Mouse (Mus musculus): Measurements from ENCODE around the gene Anxa4. TPM values are rescaled to one million over a fixed set of nuclear protein-coding genes. Genes with fewer than 3 reads are reported as not detected.

Gene Anxa4
- polyA plus RNA-seq, 1 experiment from 2014 or later = 146 TPM

- no peak overlapping the region for H3K27ac ChIP-seq (ENCODE audit: low read length)
- WGBS = 72% methylated on average over 3 of the region's 3 CpGs
Observed at GRCm38 (mm10) chr6:86721977-86722376, 71.4 kb downstream of the Anxa4 start.

GRCm38 (mm10) chr6:86708072-86708774 lies 85.2 kb downstream of the Anxa4 start:
- 78% methylated on average over 4 of the region's 4 CpGs for whole genome bisulfite sequencing
- Histone ChIP-seq H3K27ac (ENCODE audit: low read length) (no peak overlapping the region), H3K9ac (ENCODE audit: low read length) (no peak overlapping the region), H3K4me2 (ENCODE audit: low read depth, low read length) (no peak overlapping the region), H3K4me3 (replicated peaks; ENCODE audit: low read length) (no peak overlapping the region), H3K27me3 (ENCODE audit: control insufficient read depth, insufficient read depth, low read length) (no peaks in the 10 kb centered on the region), H3K4me1 (ENCODE audit: control insufficient read depth, insufficient read depth, low read length) (no peaks in the 10 kb centered on the region), H3K9me3 (replicated peaks; ENCODE audit: control insufficient read depth, low read length) (no peaks in the 10 kb centered on the region), H3K36me3 (ENCODE audit: control insufficient read depth, insufficient read depth, low read length) (no peaks in the 10 kb centered on the region; the same call in 1 of the 2 replicates)
- ATAC-seq (ENCODE audit: insufficient read depth, low FRiP score) = no peak

More at GRCm38 (mm10) chr6:86721977-86722376, 71.4 kb downstream of the Anxa4 start:
- no peaks in the 10 kb centered on the region for H3K9me3 ChIP-seq (replicated peaks; ENCODE audit: control insufficient read depth, low read length)
- H3K9ac ChIP-seq (ENCODE audit: low read length) = no peak overlapping the region
- H3K4me2 ChIP-seq (ENCODE audit: low read depth, low read length) = no peak overlapping the region
- no peaks in the 10 kb centered on the region for H3K36me3 ChIP-seq (ENCODE audit: control insufficient read depth, insufficient read depth, low read length)
- H3K4me1 ChIP-seq (ENCODE audit: control insufficient read depth, insufficient read depth, low read length) = no peaks in the 10 kb centered on the region; the same call in 1 of the 2 replicates
- ATAC-seq (ENCODE audit: insufficient read depth, low FRiP score) = no peak
- H3K27me3 ChIP-seq (ENCODE audit: control insufficient read depth, insufficient read depth, low read length) = no peaks in the 10 kb centered on the region
- no peak overlapping the region for H3K4me3 ChIP-seq (replicated peaks; ENCODE audit: low read length)

GRCm38 (mm10) chr6:86702577-86702976 lies 90.8 kb downstream of the Anxa4 start:
- H3K4me2 ChIP-seq (ENCODE audit: low read depth, low read length) = no peak overlapping the region
- no peak overlapping the region for H3K27ac ChIP-seq (ENCODE audit: low read length)
- H3K9me3 ChIP-seq (replicated peaks; ENCODE audit: control insufficient read depth, low read length) = no peaks in the 10 kb centered on the region
- peaks cover 9% of the 10 kb centered on the region for H3K36me3 ChIP-seq (ENCODE audit: control insufficient read depth, insufficient read depth, low read length)
- no peaks in the 10 kb centered on the region for H3K4me1 ChIP-seq (ENCODE audit: control insufficient read depth, insufficient read depth, low read length)
- H3K4me3 ChIP-seq (replicated peaks; ENCODE audit: low read length) = no peak overlapping the region
- no peaks in the 10 kb centered on the region for H3K27me3 ChIP-seq (ENCODE audit: control insufficient read depth, insufficient read depth, low read length)
- ATAC-seq (ENCODE audit: insufficient read depth, low FRiP score) = no peak
- H3K9ac ChIP-seq (ENCODE audit: low read length) = no peak overlapping the region
- WGBS = 84% methylated on average over 9 of the region's 9 CpGs

- Histone ChIP-seq H3K27ac (ENCODE audit: low read length) (no peak overlapping the region), H3K4me1 (ENCODE audit: control insufficient read depth, insufficient read depth, low read length) (no peaks in the 10 kb centered on the region), H3K27me3 (ENCODE audit: control insufficient read depth, insufficient read depth, low read length) (no peaks in the 10 kb centered on the region), H3K9me3 (replicated peaks; ENCODE audit: control insufficient read depth, low read length) (no peaks in the 10 kb centered on the region), H3K4me2 (ENCODE audit: low read depth, low read length) (no peak overlapping the region), H3K4me3 (replicated peaks; ENCODE audit: low read length) (no peak overlapping the region), H3K9ac (ENCODE audit: low read length) (no peak overlapping the region), H3K36me3 (ENCODE audit: control insufficient read depth, insufficient read depth, low read length) (peaks cover 9% of the 10 kb centered on the region)
- WGBS = 78% methylated on average over 6 of the region's 6 CpGs
- ATAC-seq (ENCODE audit: insufficient read depth, low FRiP score) = no peak
Observed at GRCm38 (mm10) chr6:86697903-86698302, 95.5 kb downstream of the Anxa4 start.

- no peak for ATAC-seq (ENCODE audit: insufficient read depth, low FRiP score)
- no peak overlapping the region for H3K4me3 ChIP-seq (replicated peaks; ENCODE audit: low read length)
- no peaks in the 10 kb centered on the region for H3K4me1 ChIP-seq (ENCODE audit: control insufficient read depth, insufficient read depth, low read length)
- H3K9ac ChIP-seq (ENCODE audit: low read length) = no peak overlapping the region
- no peaks in the 10 kb centered on the region for H3K9me3 ChIP-seq (replicated peaks; ENCODE audit: control insufficient read depth, low read length)
- H3K4me2 ChIP-seq (ENCODE audit: low read depth, low read length) = no peak overlapping the region
- 81% methylated on average over 10 of the region's 10 CpGs for WGBS
- H3K27ac ChIP-seq (ENCODE audit: low read length) = no peak overlapping the region
- H3K27me3 ChIP-seq (ENCODE audit: control insufficient read depth, insufficient read depth, low read length) = no peaks in the 10 kb centered on the region
- peaks cover 9% of the 10 kb centered on the region for H3K36me3 ChIP-seq (ENCODE audit: control insufficient read depth, insufficient read depth, low read length)
Observed at GRCm38 (mm10) chr6:86696213-86696612, 97.2 kb downstream of the Anxa4 start.

- Histone ChIP-seq H3K9me3 (replicated peaks; ENCODE audit: control insufficient read depth, low read length) (no peaks in the 10 kb centered on the region), H3K4me3 (replicated peaks; ENCODE audit: low read length) (no peak overlapping the region), H3K27ac (ENCODE audit: low read length) (no peak overlapping the region), H3K9ac (ENCODE audit: low read length) (no peak overlapping the region; the same call in 1 of the 2 replicates), H3K4me2 (ENCODE audit: low read depth, low read length) (no peak overlapping the region), H3K36me3 (ENCODE audit: control insufficient read depth, insufficient read depth, low read length) (peaks cover 7% of the 10 kb centered on the region; the same call in 1 of the 2 replicates), H3K27me3 (ENCODE audit: control insufficient read depth, insufficient read depth, low read length) (no peaks in the 10 kb centered on the region), H3K4me1 (ENCODE audit: control insufficient read depth, insufficient read depth, low read length) (no peaks in the 10 kb centered on the region)
- no peak for ATAC-seq (ENCODE audit: insufficient read depth, low FRiP score)
Observed at GRCm38 (mm10) chr6:86694465-86694864, 98.9 kb downstream of the Anxa4 start.

GRCm38 (mm10) chr6:86689671-86690070 lies 103.7 kb downstream of the Anxa4 start:
- 89% methylated on average over 3 of the region's 3 CpGs for WGBS
- Histone ChIP-seq H3K27me3 (ENCODE audit: control insufficient read depth, insufficient read depth, low read length) (no peaks in the 10 kb centered on the region), H3K36me3 (ENCODE audit: control insufficient read depth, insufficient read depth, low read length) (peaks cover 7% of the 10 kb centered on the region; the same call in 1 of the 2 replicates), H3K9me3 (replicated peaks; ENCODE audit: control insufficient read depth, low read length) (no peaks in the 10 kb centered on the region), H3K4me3 (replicated peaks; ENCODE audit: low read length) (no peak overlapping the region), H3K4me1 (ENCODE audit: control insufficient read depth, insufficient read depth, low read length) (no peaks in the 10 kb centered on the region), H3K27ac (ENCODE audit: low read length) (no peak overlapping the region), H3K4me2 (ENCODE audit: low read depth, low read length) (no peak overlapping the region), H3K9ac (ENCODE audit: low read length) (no peak overlapping the region)
- no peak for ATAC-seq (ENCODE audit: insufficient read depth, low FRiP score)

- ATAC-seq (ENCODE audit: insufficient read depth, low FRiP score) = no peak
- Histone ChIP-seq H3K4me1 (ENCODE audit: control insufficient read depth, insufficient read depth, low read length) (peaks cover 9% of the 10 kb centered on the region; the same call in 1 of the 2 replicates), H3K27ac (ENCODE audit: low read length) (no peak overlapping the region), H3K9me3 (replicated peaks; ENCODE audit: control insufficient read depth, low read length) (no peaks in the 10 kb centered on the region), H3K4me3 (replicated peaks; ENCODE audit: low read length) (no peak overlapping the region), H3K9ac (ENCODE audit: low read length) (no peak overlapping the region), H3K36me3 (ENCODE audit: control insufficient read depth, insufficient read depth, low read length) (peaks cover 8% of the 10 kb centered on the region; the same call in 1 of the 2 replicates), H3K4me2 (ENCODE audit: low read depth, low read length) (no peak overlapping the region), H3K27me3 (ENCODE audit: control insufficient read depth, insufficient read depth, low read length) (no peaks in the 10 kb centered on the region)
- WGBS = 81% methylated on average over 1 of the region's 1 CpGs
Observed at GRCm38 (mm10) chr6:86686971-86687370, 106.4 kb downstream of the Anxa4 start.

Measured in stomach, embryonic 16.5 days (tissue).